Mouse (Mus musculus) right cerebral cortex, postnatal 14 days (tissue): ENCODE measurements at regions not wholly inside any gene's neighbourhood (a gene's known extent, or its start where the extent isn't known, plus 50 kb on each side); places are given as distances from the start of the nearest gene placed in this dataset.
"Not testable (repeated sequence)": the region's sequence is repeated elsewhere in the genome, so short reads cannot be mapped to it uniquely, and the experiment has no call there.

Source experiments
- DNase-seq: peaks from one replicate; pipeline ENCODE4 v3.0.0; 2022

GRCm38 (mm10) chr6:31898609-31899008 lies 151.4 kb upstream of the 1700012A03Rik start:
- no peak for DNase-seq

GRCm38 (mm10) chr6:31897001-31897400 lies 153.0 kb upstream of the 1700012A03Rik start:
- no peak for DNase-seq

DNA sequence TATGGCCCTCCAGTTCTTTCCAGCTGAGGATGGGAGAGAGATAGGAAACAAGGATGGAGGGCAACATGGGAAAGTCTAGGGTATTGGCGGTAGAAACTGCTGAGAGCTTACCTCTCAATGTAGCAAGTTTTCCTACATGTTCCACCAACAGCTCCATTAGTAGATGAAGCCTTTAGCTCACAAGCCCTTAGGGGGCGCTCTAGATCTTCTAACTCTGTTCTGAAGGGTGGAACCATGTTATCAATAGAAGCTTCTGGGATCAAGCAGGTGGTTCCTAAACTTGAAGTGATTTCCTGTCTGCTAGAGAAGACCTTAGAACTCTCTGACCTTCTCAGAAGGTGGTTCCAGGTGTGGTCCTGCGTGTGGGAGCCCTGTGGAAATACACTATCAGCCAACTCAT lies 154.2 kb upstream of the 1700012A03Rik start:
- no peak for DNase-seq

- DNase-seq = no peak
These were observed 163.1 kb upstream of the 1700012A03Rik start for GRCm38 (mm10) chr6:31886931-31887330.

DNA sequence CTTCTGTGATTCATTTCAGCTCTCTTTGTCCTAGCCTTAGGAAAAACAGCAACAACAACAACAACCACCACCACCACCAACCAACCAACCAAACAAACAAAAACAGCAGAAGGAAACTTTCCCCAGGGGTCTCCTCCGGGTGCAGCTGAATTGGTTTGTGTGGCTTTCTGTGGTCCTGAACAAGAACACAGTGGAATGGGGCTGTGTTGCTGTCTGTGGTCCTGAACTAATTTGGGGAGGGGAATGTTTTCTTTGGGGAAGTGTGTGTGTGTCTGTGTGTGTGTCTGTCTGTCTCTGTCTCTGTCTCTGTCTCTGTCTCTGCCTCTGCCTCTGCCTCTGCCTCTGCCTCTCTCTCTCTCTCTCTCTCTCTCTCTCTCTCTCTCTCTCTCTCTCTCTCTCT lies 164.8 kb upstream of the 1700012A03Rik start:
- not testable (repeated sequence) for DNase-seq

DNA sequence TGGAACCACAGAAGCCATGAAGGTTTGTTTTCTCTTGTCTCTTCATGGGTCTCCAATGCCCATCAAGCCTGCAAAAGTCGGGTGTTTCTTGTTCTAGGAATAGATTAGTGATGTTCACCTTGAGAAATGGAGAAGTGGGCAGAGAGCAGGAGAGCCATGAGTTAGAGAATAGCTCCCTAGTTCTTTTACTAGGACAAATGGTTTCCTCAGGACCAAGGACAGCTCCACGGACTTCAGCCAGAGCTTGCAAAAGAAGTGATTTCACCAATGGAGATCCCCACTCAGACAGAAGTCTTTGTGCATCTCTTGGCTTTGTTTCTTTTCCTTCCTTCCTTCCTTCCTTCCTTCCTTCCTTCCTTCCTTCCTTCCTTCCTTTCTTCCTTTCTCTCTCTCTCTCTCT lies 166.3 kb upstream of the 1700012A03Rik start:
- DNase-seq = no peak

GRCm38 (mm10) chr6:31874616-31875015 lies 175.4 kb upstream of the 1700012A03Rik start:
- no peak for DNase-seq

DNA sequence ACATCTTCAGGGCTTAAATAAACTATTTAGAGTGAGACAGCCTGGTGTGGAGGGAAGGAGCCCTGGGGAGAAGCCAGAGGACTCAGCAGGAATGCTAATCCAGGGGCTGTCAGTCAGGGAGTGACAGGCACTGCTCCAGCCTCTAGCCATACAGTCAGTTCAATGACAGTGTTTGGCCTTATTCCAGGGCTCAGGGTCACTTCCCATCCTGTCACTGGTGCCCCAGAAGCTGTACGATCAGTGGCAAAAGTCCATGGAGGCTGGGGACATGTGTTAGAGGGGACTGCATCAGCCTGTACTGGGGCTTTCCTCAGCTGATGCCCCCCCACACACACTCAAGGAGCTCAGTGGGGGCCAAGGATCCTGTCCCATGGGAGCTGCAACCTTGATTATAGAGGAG lies 176.1 kb upstream of the 1700012A03Rik start:
- no peak for DNase-seq

DNA sequence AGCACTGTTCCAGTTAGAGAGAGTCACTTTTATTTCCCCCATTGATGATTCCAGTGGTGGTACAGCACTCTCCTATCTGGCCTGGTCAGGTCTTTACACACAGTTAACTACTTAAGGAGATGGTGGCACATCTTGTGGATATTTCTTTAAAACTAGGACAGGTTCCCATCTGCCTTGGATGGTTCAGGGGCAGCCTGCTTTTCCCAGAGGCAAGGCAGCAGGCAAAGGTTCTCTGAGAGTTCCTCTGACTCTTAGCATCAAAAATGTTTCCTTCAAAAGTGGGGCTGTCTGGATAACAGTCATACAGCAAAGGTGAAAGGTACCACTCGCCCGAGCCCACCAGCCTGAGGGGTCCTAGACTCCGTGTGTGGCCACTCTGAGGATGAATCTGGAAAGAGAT lies 178.3 kb upstream of the 1700012A03Rik start:
- no peak for DNase-seq

- no peak for DNase-seq
These were observed 188.1 kb upstream of the 1700012A03Rik start for GRCm38 (mm10) chr6:31861996-31862395.

DNA sequence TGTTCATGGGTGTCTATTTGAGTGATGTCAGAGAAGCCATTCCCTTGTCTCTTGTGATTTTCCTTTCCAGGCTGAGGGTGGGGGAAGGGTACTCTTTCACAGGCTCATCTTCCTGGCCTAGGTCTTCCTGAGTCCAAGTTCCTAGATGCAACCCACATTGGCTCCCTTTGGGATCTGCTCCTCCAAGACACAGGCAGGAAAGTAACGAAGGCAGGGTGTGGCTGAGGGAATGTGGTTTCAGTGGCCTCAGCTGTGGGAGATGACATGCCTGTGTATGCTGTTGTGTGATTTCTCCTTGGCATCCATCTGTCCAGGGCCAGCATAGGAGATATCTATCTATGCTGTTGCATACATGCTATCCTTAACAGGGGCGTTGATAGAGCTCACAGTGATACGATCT lies 190.4 kb upstream of the 1700012A03Rik start:
- DNase-seq = no peak

- no peak for DNase-seq
These were observed 195.8 kb upstream of the 1700012A03Rik start for GRCm38 (mm10) chr6:31854261-31854660.

DNA sequence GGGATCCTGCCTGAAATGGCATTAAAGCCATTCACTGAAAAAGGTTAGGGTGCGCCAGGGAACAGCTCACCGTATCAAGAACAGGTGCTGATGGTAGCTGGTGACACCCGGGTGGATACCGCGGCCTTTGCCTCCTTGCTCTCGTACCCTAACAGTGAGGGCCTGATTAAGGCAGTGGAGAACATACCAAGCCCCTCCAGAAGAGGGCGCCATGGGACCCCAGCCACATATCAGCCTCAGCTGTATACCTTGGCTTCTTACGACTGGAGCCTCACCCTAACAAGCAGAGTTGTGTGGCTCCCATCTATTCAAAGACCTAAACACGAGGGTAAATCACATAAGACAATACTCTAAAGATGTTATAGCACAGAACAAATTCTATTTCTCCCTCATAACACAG lies 203.7 kb upstream of the 1700012A03Rik start:
- peak; percentile 11 for DNase-seq

- no peak for DNase-seq
These were observed 204.4 kb upstream of the 1700012A03Rik start for GRCm38 (mm10) chr6:31845671-31846070.

DNA sequence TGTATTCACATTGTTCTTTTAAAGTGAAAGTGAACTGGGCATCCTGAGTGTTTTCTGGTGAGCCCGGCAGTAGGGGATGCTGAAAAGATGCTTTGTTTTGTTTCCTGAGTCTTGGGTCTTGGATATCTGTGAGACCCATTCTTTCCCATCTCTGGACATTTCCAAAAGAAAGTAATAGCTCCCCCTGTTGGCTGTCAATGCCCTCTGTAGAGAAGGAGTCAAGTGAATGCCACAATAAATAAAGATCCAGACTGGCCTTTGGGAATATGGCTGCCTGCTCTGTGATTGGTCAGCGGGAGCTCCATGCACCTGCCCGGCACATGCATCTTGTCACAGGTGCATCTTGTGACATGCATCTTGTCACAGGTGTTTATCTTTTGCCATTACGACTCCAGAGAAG lies 209.4 kb upstream of the 1700012A03Rik start:
- no peak for DNase-seq

GRCm38 (mm10) chr6:31838588-31838987 lies 211.5 kb upstream of the 1700012A03Rik start:
- DNase-seq = no peak

DNA sequence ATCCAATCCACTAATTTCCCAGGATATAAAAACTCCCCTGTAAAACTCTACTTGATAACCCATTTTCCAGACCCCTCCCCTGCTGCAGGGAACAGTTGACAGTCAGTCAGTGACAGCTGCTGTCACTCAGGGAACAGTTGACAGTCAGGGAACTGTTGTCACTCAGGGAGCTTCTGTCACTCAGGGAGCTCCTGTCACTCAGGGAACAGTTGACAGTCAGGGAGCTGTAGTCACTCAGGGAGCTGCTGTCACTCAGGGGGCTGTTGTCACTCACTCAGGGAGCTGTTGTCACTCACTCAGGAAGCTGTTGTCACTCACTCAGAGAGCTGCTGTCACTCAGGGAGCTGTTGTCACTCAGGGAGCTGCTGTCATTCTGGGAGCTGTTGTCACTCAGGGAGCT lies 214.3 kb upstream of the 1700012A03Rik start:
- no peak for DNase-seq

DNA sequence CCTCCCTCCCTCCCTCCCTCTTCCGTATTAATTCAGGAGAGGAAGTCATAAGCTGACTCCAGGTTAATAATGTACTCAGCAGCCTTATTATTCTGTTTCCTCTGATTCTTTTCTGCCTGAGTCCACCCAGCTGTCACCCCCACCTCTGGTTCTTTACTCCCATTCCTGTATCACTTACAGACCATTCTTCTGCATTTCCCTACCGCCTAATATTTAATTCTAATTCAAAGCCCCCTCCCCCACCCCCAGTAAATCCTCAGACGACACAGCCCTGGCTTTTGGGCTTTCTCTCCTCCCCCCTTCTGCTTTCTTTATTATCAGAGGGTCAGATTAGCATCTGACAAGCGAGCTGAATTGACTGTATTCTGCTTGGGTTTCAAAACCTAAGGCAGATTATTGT lies 215.5 kb upstream of the 1700012A03Rik start:
- DNase-seq = no peak

GRCm38 (mm10) chr6:31830610-31831009 lies 219.4 kb upstream of the 1700012A03Rik start:
- DNase-seq = no peak

GRCm38 (mm10) chr6:31823616-31824015 lies 226.4 kb upstream of the 1700012A03Rik start:
- no peak for DNase-seq

GRCm38 (mm10) chr6:31822186-31823085 lies 227.6 kb upstream of the 1700012A03Rik start:
- DNase-seq = no peak

DNA sequence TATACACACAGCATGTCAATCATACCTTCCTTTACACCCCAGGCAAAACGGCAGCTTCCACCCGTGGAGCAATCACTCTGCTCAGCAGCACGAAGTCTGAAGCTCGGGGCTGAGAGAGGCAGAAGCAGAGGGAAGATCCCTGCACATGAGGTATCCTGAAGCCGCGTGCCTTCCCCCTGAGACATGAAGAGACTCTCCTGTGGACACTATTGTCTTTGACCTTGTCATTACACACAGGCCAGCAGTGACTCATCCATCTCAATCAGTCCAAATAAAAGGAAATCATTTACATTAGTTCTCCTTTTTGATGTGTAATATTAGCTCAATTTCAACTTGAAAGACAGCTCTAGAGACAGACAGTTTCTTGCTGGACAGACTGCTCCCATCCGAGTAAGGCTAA lies 228.4 kb upstream of the 1700012A03Rik start:
- DNase-seq = no peak

GRCm38 (mm10) chr6:31817640-31818039 lies 232.4 kb upstream of the 1700012A03Rik start:
- DNase-seq = no peak

- DNase-seq = no peak
These were observed 238.2 kb upstream of the 1700012A03Rik start for GRCm38 (mm10) chr6:31811890-31812289.
